Mouse (Mus musculus) induced T-regulatory cell, adult 2 months (primary cell): ENCODE data around the gene Cc2d1a.

Source experiments
- DNase-seq: peaks from one replicate; pipeline ENCODE4 v3.0.0-alpha.2; 2012; ENCODE audit warnings: low read depth

The Cc2d1a gene

DNA sequence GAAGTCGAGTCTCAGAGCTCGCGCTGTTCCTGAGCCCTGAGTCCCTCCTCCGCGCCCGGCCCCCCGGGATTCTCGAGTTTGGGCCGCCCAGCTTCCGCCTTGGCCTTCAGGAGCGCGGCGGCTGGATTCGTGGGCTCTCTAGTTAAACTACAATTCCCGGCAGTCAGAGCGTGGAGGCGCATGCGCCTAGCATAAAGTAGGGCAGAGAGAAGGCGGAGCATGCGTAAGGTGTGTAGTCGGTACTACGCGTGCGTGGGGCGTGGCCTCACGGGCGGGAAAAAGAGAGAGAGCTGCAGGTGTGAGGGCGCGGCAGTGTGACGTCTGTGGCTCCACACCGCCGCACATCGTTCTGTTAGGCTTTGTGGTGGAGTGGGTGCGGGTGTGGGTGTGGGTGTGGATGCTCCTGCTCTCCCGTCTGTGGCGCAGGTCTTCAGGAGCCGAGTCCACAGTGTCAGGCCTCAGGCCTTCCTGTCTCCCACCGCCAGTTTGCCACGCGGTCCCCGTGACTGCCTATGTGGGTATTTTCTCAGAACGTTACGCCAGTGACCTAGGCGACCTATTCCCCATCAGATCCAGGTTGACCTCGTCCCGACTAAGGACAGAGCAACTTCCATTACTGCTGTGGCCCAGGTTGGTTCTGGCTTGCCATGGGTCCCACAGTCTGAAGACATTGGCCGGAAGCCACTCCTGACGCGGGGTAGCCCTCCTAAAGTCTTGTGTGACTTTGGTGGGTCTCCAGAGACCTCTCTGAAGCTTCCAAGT, at the start of gene Cc2d1a, which contains the start of gene 4930432K21Rik:
Gene Cc2d1a (minus strand): TSS at position 168 of the 762 bp plus-strand sequence.
Gene 4930432K21Rik (plus strand): TSS at position 257 of the 762 bp plus-strand sequence.
- peak; percentile 99 for DNase-seq

- peak; percentile 98 for DNase-seq
These were observed 49.6 kb upstream of the Cc2d1a start for GRCm38 (mm10) chr8:84197141-84197921.

DNA sequence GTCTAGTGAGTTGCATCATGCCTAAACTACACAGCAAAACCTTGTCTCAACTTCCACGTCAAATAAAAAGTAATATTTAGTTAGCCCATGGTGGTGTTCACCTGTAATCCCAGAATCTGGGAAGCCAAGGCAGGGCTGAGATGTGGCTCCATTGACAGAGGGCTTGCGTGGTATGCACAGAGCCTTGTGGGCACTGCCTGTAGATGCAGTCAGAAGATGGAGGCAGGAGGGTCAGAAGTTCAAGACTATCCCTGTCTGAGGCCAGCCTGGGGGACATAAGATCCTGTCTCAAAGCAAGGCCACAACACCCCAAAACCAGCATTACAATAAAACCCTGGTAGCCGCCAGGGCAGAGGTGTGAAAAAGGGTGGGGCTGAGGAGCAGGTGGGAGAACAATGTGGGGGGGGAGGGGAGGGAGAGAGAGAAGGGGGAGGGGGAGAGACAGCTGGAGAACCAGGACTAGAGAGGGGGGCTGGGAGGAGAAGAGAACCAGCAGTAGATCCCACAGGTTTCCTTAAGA, 46.5 kb upstream of the Cc2d1a start:
- DNase-seq = peak; percentile 56

GRCm38 (mm10) chr8:84193566-84193965, 45.8 kb upstream of the Cc2d1a start:
- peak; percentile 88 for DNase-seq

DNA sequence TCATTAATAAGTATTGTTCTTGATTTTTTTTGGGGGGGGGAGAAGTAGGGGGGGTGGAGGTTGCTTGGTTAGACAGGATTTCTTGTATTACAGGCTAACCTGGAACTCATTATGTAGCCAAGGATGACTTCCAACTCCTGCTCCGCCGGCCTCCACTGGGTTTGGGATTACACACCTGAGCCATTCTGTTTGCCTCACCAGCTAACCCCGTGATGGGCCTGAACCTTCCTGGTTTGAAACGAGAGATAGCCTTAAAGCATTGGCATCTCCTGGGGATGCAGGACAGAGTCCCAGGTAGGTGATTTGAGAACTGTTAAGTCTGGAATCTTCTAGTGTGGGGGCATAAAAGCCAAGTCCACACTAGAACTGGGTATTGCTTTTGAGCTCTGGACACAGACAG, 45.4 kb upstream of the Cc2d1a start:
- no peak for DNase-seq

- DNase-seq = peak; percentile 94
These were observed 44.8 kb upstream of the Cc2d1a start for GRCm38 (mm10) chr8:84192555-84192954.

- peak; percentile 81 for DNase-seq
These were observed 44.3 kb upstream of the Cc2d1a start for GRCm38 (mm10) chr8:84192023-84192422.

DNA sequence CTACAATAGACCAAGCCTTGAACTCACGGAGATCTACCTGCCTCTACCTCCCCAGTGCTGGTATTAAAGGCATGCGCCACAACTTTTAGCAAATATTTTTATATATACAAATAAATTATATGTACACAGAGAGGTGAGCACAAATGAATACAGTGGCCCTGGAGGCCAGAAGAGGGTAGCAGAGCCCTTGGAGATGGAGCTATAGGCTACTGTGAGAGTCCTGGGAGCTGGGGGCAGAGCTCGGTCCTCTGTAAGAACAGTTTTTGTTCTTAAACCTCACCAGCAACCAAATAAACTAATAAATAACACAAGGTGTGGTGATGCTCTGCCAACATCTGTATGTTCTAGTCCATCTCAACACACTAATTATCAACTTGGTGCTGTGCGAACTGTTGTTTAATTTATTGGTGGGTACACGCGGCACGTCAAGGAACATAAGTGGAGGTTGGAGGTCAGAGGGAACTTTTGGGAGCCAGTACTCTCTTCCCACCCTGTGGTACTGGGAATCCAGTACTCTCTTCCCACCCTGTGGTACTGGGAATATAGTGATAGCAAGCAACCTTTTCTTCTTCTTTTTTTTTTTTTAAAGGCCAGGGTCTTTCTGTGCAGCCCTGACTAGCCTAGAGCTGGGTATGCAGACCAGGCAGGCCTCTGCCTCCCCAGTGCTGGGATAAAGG, 42.6 kb upstream of the Cc2d1a start:
- DNase-seq = peak; percentile 30

DNA sequence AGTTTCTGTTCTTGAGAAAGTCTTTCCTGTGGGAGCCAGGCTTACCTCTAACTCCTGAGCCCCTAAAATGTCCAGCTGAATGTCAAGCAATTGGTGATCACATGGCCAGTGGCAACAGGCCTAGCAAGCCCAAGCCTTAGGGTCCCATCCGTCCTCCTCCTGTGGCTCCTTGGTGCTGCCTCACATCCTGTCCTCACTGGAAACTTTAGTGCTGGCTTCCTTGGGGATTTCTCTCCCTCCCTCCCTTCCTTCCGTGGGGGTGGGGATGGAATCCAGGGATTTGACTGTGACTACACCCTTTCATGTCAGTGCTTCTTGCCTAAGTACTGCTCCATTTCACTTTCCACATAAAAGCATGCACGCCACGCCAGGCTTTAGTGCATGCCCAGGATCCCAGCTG, 41.9 kb upstream of the Cc2d1a start:
- no peak for DNase-seq

DNA sequence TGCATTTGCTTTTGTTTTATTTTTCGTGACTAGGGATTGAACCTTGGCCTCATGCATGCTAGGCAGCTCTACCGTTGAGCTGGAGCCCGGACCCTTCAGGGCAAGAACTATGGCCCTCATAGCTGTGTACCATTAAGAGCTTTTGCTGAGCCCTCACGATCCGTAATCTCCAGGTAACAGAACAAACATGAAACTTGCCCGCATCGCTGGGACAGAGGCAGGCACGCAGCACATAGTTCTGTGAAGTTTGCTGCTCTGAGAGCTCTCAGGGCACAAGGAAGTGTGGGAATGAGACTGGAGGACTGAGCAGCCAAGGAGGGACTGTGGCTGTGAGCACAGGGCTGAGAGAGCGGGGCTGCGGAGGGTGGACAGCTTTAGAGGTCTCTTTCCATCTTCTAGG, 40.9 kb upstream of the Cc2d1a start:
- no peak for DNase-seq

GRCm38 (mm10) chr8:84187065-84187755, 39.5 kb upstream of the Cc2d1a start:
- peak; percentile 86 for DNase-seq

GRCm38 (mm10) chr8:84186547-84186946, 38.8 kb upstream of the Cc2d1a start:
- peak; percentile 95 for DNase-seq

DNA sequence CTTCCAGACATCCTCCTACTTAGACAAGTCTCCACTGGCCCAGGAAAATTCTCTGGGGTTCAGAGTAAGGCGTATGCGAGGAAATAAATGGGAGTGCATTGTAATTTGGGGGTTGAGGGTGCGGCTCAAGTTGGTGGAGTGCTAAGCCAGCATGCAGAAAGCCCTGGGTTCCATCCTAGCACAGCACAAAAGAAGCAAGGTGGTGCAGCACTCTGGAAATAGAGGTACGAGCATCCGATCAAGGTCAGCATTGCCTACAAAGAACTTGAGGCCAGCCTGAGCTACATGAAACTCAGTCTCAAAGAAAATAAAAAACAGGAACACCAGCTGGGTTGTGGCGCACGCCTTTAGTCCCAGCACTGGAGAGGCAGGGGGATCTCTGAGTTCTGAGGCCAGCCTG, 37.4 kb upstream of the Cc2d1a start, which contains the start of gene Nanos3:
Gene Nanos3 (minus strand): TSS at position 101 of the 400 bp plus-strand sequence.
- DNase-seq = peak; percentile 17

GRCm38 (mm10) chr8:84184085-84185043, 36.6 kb upstream of the Cc2d1a start:
- peak; percentile 49 for DNase-seq

GRCm38 (mm10) chr8:84183261-84184084, 35.7 kb upstream of the Cc2d1a start:
- DNase-seq = peak; percentile 58

- DNase-seq = no peak
These were observed 35.1 kb upstream of the Cc2d1a start for GRCm38 (mm10) chr8:84182833-84183232.

DNA sequence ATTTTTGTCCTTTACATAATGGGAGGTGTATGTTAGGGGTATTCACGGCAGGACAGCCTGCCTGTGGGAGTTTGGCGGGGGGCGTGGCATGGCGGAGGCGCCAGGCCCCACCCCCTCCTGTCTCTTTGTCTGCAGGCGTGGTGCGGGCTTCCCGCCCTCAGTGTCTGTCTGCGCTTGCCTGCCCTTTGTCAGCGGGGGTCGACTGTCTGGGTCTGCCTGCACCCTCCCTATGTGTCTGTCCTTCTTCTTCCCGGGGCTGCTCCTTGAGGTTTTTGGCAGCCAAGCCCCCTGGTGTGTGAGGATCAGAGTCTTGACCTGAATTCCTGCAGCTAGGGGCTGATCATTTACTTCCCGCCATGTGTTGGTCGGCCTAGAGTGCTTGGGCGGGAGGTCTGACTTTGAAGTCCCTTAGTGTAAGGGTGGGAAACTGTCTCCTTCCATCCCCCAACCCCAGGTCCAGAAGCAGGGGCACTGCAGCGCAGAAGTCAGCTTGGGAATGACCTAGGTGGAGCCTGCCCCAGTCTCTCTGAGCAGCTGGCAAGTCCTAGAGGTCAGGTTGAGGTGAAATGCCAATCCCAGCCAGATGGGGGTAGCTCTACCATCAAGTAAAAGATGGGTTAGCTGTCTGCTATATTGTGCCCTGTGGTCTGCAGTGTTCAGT, 32.9 kb upstream of the Cc2d1a start:
- peak; percentile 47 for DNase-seq

GRCm38 (mm10) chr8:84179946-84180345, 32.2 kb upstream of the Cc2d1a start:
- DNase-seq = no peak

- DNase-seq = no peak
These were observed 30.9 kb upstream of the Cc2d1a start for GRCm38 (mm10) chr8:84178592-84178991.
